Mouse (Mus musculus) adipose tissue, adult 10 weeks (tissue): ENCODE results near the gene Olfr1161. TPM values are rescaled to one million over a fixed set of nuclear protein-coding genes. Genes with fewer than 3 reads are reported as not detected.

Source experiments
- polyA plus RNA-seq: library from polyadenylated mRNA; stranded (reverse); fragments of 350-450 nt; fragmentation: Illumina TruSeq; extraction: RNeasy Lipid Tissue Mini Kit (QIAGEN cat#74804); gene quantifications from one replicate; pipeline ENCODE4 v1.2.3, GENCODE M21; 2014; ENCODE audit warnings: low read depth, low replicate concordance

Gene Olfr1161
- not detected for polyA plus RNA-seq

GRCm38 (mm10) chr2:88022474-88022873 lies at the start of gene Olfr1161:
Gene Olfr1161, plus strand, starts transcription at chr2:88022774.

DNA sequence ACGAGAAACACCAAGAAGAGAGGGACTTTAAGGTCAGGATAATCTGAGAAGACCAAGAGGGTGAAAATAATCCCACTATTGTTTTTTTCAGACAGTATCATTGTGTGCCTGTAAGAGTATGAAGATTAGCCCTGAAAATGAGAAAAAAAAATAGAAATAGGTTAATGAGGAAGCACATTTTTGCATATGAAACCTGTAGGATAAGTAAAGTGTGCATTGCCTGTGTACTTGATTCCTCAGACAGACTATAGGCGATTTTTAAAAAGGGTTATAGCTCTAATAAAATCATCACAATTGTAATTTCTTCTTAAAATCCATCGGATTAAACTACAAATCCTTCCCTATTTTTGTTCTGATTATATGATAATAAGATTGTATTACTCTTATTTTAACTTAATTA lies 48.0 kb upstream of the Olfr1161 start, which contains the start of gene Olfr74:
Gene Olfr74, minus strand, starts transcription at position 101 of the 400 bp plus-strand sequence.

GRCm38 (mm10) chr2:87989813-87990212 lies 32.8 kb upstream of the Olfr1161 start, which contains the start of gene Olfr1158:
Gene Olfr1158, plus strand, starts transcription at chr2:87990113.

DNA sequence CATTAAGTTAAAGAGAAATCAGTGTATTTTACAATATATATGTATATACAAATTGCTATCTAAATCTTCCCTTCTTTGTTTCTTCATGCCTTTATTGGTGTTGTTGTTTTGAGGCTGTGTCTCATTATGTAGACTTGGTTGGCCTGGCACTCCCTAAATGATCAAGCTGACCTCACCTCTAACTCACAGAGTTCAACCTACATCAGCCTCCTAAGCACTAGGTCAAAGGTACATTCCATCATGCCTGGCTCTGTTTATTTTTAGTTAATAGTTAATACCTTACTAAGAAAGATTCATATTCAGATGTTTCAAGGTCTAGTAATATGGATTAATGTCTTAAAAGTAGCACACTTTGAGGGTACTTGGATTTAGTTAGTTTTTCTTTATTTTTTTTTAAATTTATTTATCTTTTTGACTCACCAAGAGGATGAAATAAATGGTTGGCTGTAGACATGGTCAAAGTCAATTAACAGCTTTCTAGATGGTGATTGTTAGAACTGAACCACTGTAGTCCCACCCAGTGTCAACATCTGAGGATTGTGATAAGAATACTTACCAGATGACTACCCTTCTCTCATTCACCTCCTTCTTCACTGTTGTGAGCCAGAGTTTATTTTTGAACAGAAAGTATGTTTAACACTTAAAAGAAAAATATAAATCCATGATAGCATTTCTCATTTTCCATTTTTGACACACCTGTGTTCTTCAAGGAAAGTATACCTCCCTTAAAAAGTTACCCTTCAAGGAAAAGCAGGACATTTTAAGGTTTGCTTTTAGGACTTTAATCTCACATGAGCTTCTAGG lies 14.9 kb upstream of the Olfr1161 start, which contains the start of gene Olfr1160:
Gene Olfr1160, minus strand, starts transcription at position 754 of the 804 bp plus-strand sequence.

DNA sequence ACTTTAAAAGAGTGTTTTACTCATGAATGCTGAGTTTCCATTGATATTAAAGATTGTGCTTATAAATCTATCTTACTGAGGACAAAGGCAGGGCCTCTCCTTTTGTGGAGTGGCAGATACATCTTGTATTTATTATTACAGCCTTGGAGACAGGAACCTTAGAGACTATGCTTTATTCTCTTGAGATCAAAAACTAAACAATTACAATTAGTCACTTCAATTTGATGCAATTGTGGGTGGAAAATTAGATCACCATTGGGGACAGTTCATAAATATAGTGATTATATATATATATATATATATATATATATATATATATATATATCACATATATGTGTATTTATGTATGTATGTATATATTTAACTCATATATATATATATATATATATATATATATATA lies 15.0 kb downstream of the Olfr1161 start, which contains the start of gene Olfr73:
Gene Olfr73, minus strand, starts transcription at position 101 of the 400 bp plus-strand sequence.

DNA sequence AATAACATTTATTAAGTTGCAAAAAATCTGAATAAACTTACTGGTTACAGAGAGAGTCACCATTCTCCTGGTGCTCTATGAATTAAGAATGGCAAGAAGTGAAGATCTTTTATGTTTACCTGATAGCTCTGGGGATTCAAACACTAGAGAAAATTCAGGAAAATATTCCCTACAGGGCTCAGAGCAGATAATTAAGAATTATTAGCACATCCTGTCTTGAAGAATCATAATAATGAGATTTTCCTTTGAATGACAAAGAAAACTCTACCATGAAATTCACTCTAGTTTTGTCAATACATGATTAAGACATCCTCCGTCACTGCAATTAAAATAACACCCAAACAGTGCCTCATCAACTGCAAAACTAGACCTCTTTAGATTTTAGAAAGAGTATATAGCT lies 28.5 kb downstream of the Olfr1161 start, which contains the start of gene Olfr1162:
Gene Olfr1162, minus strand, starts transcription at position 101 of the 400 bp plus-strand sequence.

GRCm38 (mm10) chr2:88071730-88072129 lies 49.2 kb downstream of the Olfr1161 start, which contains the start of gene Olfr1163:
Gene Olfr1163, minus strand, starts transcription at chr2:88071830.

Other genes starting within 250 kb of the Olfr1161 start
- not detected for gene Olfr152, start 243.3 kb upstream of the Olfr1161 start, polyA plus RNA-seq
- not detected for gene Olfr1143, start 222.2 kb upstream of the Olfr1161 start, polyA plus RNA-seq
- gene Olfr1145, start 213.0 kb upstream of the Olfr1161 start, polyA plus RNA-seq: not detected
- not detected for gene Olfr1148, start 192.2 kb upstream of the Olfr1161 start, polyA plus RNA-seq
- not detected for gene Olfr1150-ps1, start 178.8 kb upstream of the Olfr1161 start, polyA plus RNA-seq
- not detected for gene Olfr1151, start 166.9 kb upstream of the Olfr1161 start, polyA plus RNA-seq
- not detected for gene Olfr1152, start 156.3 kb upstream of the Olfr1161 start, polyA plus RNA-seq
- not detected for gene Olfr1153, start 127.8 kb upstream of the Olfr1161 start, polyA plus RNA-seq
- not detected for gene Olfr1154, start 117.6 kb upstream of the Olfr1161 start, polyA plus RNA-seq
- gene Olfr1155, start 77.6 kb upstream of the Olfr1161 start, polyA plus RNA-seq: not detected
- not detected for gene Olfr1156, start 69.7 kb upstream of the Olfr1161 start, polyA plus RNA-seq
- not detected for gene Olfr1157, start 54.5 kb upstream of the Olfr1161 start, polyA plus RNA-seq
- gene Olfr74, start 48.1 kb upstream of the Olfr1161 start, polyA plus RNA-seq: not detected
- not detected for gene Olfr1158, start 32.7 kb upstream of the Olfr1161 start, polyA plus RNA-seq
- not detected for gene Olfr1160, start 14.5 kb upstream of the Olfr1161 start, polyA plus RNA-seq
- gene Olfr73, start 14.9 kb downstream of the Olfr1161 start, polyA plus RNA-seq: not detected
- gene Olfr1162, start 28.4 kb downstream of the Olfr1161 start, polyA plus RNA-seq: not detected
- gene Olfr1163, start 49.1 kb downstream of the Olfr1161 start, polyA plus RNA-seq: not detected
- gene Olfr1164, start 71.2 kb downstream of the Olfr1161 start, polyA plus RNA-seq: not detected
- not detected for gene Olfr1166, start 105.5 kb downstream of the Olfr1161 start, polyA plus RNA-seq
- gene Olfr1167, start 132.4 kb downstream of the Olfr1161 start, polyA plus RNA-seq: not detected
- gene Olfr1168, start 159.1 kb downstream of the Olfr1161 start, polyA plus RNA-seq: not detected
- not detected for gene Olfr1170, start 205.6 kb downstream of the Olfr1161 start, polyA plus RNA-seq